Mouse (Mus musculus): ENCODE results near the gene Prrc2b.

DNA sequence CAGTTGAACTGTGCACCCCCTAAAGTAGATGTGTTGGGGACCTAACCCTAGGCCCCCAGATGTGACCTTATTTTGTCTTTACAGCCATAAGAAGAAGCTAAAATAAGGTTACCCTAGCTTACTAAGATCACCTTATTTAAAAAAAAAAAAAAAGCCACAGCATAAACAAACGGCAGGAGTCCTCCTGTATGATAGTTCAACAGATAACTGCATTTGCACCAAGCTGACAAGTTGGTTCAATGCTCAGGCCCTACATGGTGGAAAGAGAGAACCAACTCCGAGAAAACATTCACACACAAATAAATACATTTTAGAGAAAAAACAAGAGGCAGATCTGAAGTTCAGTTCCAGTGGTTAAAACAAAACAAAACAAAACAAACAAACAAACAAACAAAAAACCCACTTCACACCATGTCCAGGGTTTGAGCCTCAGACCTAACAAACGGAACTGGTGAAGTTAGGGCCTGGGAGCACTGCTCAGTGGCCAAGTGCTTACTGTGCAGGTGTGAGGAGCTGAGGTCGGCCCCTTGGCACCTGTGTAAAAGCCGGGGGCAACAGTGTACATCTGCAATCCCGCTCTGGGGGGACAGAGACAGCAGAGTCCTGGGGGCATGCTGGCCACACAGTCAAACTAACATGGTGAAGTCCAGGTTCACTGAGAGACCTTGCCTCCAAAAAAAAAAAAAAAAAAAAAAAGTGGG is 18.9 kb upstream of the Prrc2b start:
- TF ChIP-seq POLR2A (IDR thresholded peaks at IDR 0.05; ENCODE audit: extremely low read depth, insufficient read depth, low read length) (no peak), CTCF (IDR thresholded peaks at IDR 0.05; ENCODE audit: low read depth, low read length) (no peak)

Measured in liver, adult 2 months (tissue).